Mouse (Mus musculus) embryonic fibroblast, embryonic 13.5 days (primary cell): Measurements from ENCODE around the gene Ccl26.

Source experiments
- CTCF ChIP-seq: IDR thresholded peaks from 2 replicates; pipeline ENCODE4 v1.5.1; 2011; ENCODE audit warnings: mild to moderate bottlenecking, control low read depth, low read length, moderate library complexity, borderline replicate concordance; ENCODE audit not compliant: insufficient read depth
- POLR2A ChIP-seq: IDR thresholded peaks from 2 replicates; pipeline ENCODE4 v1.6.1; 2011; ENCODE audit warnings: low read depth, mild to moderate bottlenecking, control low read depth, low read length, moderate library complexity

GRCm38 (mm10) chr5:135567556-135568265 lies 4.3 kb upstream of the Ccl26 start:
- TF ChIP-seq CTCF (no peak), POLR2A (no peak)
